ENCODE assay signal across 16 mouse cellular contexts in genomic region chr13:7110572-7110971, GRCm38 (mm10).
DNase-seq lines count a peak whose midpoint lies in the region; ATAC-seq and TF ChIP-seq lines count a peak whose summit lies in the region.
"Had no signal": no experiment of that assay in that cellular context is flagged by ENCODE, and none has a peak within 500 bp of the region (broad histone marks: within the 10 kb centered on the region; RNA-seq: fewer than 3 reads in every experiment).

No protein-coding gene starts in this region.

- H3K9ac ChIP-seq in forebrain, embryonic 15.5 days (replicated peaks) = no peak overlapping the region
- H3K9ac ChIP-seq in forebrain, postnatal 0 days = no peak overlapping the region
- no peak overlapping the region for H3K9ac ChIP-seq in forebrain, embryonic 11.5 days (ENCODE audit: low read length)
- H3K9ac ChIP-seq: embryonic facial prominence, embryonic 12.5 days had no signal

- TF ChIP-seq POLR2A in brain, embryonic 14.5 days (IDR thresholded peaks at IDR 0.05; ENCODE audit: borderline replicate concordance, extremely low read depth, insufficient read depth, insufficient read length, poor library complexity, severe bottlenecking) = no peak

- H3K36me3 ChIP-seq in forebrain, embryonic 15.5 days = no peaks in the 10 kb centered on the region
- no peaks in the 10 kb centered on the region for H3K36me3 ChIP-seq in forebrain, embryonic 10.5 days (replicated peaks)
- H3K36me3 ChIP-seq in forebrain, postnatal 0 days (ENCODE audit: insufficient read depth) = no peaks in the 10 kb centered on the region
- H3K36me3 ChIP-seq in forebrain, embryonic 11.5 days (ENCODE audit: control insufficient read depth, insufficient read depth, low read length) = no peaks in the 10 kb centered on the region
- H3K36me3 ChIP-seq: embryonic facial prominence, embryonic 10.5 days; embryonic facial prominence, embryonic 12.5 days had no signal

- H3K4me2 ChIP-seq in forebrain, embryonic 15.5 days (replicated peaks) = no peak overlapping the region
- no peak overlapping the region for H3K4me2 ChIP-seq in forebrain, postnatal 0 days (ENCODE audit: low read depth)
- no peak overlapping the region for H3K4me2 ChIP-seq in forebrain, embryonic 11.5 days (ENCODE audit: low read depth, low read length, severe bottlenecking)
- H3K4me2 ChIP-seq: embryonic facial prominence, embryonic 12.5 days had no signal

- H3K4me1 ChIP-seq in forebrain, embryonic 15.5 days = no peaks in the 10 kb centered on the region
- no peaks in the 10 kb centered on the region for H3K4me1 ChIP-seq in forebrain, embryonic 10.5 days
- H3K4me1 ChIP-seq in forebrain, postnatal 0 days (ENCODE audit: insufficient read depth) = no peaks in the 10 kb centered on the region
- H3K4me1 ChIP-seq in forebrain, embryonic 11.5 days (replicated peaks; ENCODE audit: control insufficient read depth, insufficient read depth, low read length) = no peaks in the 10 kb centered on the region
- H3K4me1 ChIP-seq: embryonic facial prominence, embryonic 10.5 days; embryonic facial prominence, embryonic 12.5 days had no signal

- no peaks in the 10 kb centered on the region for H3K9me3 ChIP-seq in forebrain, embryonic 15.5 days
- no peaks in the 10 kb centered on the region for H3K9me3 ChIP-seq in forebrain, embryonic 10.5 days
- H3K9me3 ChIP-seq in forebrain, postnatal 0 days (ENCODE audit: low read length) = no peaks in the 10 kb centered on the region
- no peaks in the 10 kb centered on the region for H3K9me3 ChIP-seq in forebrain, embryonic 11.5 days (ENCODE audit: control insufficient read depth, low read length)
- H3K9me3 ChIP-seq: embryonic facial prominence, embryonic 10.5 days; embryonic facial prominence, embryonic 12.5 days had no signal

- 65% methylated on average over 4 of the region's 4 CpGs for WGBS in forebrain, embryonic 15.5 days
- 89% methylated on average over 4 of the region's 4 CpGs for WGBS in forebrain, embryonic 10.5 days
- 66% methylated on average over 4 of the region's 4 CpGs for WGBS in forebrain, postnatal 0 days
- 82% methylated on average over 4 of the region's 4 CpGs for WGBS in forebrain, embryonic 11.5 days

- DNase-seq in forebrain, embryonic 10.5 days (ENCODE audit: extremely low spot score, low spot score) = no peak
- no peak for DNase-seq in forebrain, postnatal 0 days
- DNase-seq in forebrain, embryonic 11.5 days (ENCODE audit: low spot score) = no peak
- peak; percentile 36 for DNase-seq in brain, embryonic 14.5 days (ENCODE audit: low read depth)
- DNase-seq in layer of hippocampus, adult 11-12 months (ENCODE audit: low spot score) = no peak
- DNase-seq: adrenal gland, adult 2 months; adrenal gland, postnatal 10 days; adrenal gland, postnatal 25 days; cerebellum, adult 11-12 months; cerebellum, adult 2 months; cerebellum, adult 9-10 months; cerebellum, postnatal 10 days; cerebellum, postnatal 25 days had no signal

- H3K27ac ChIP-seq in forebrain, embryonic 15.5 days (replicated peaks) = no peak overlapping the region
- H3K27ac ChIP-seq in forebrain, embryonic 10.5 days = no peak overlapping the region
- no peak overlapping the region for H3K27ac ChIP-seq in forebrain, postnatal 0 days (ENCODE audit: low read depth, low read length)
- H3K27ac ChIP-seq in forebrain, embryonic 11.5 days (ENCODE audit: low read depth, low read length) = no peak overlapping the region
- H3K27ac ChIP-seq: embryonic facial prominence, embryonic 10.5 days; embryonic facial prominence, embryonic 12.5 days had no signal

- no peaks in the 10 kb centered on the region for H3K27me3 ChIP-seq in forebrain, embryonic 15.5 days
- H3K27me3 ChIP-seq in forebrain, embryonic 10.5 days (ENCODE audit: poor library complexity, severe bottlenecking) = no peaks in the 10 kb centered on the region
- H3K27me3 ChIP-seq in forebrain, postnatal 0 days (ENCODE audit: insufficient read depth, low read length) = no peaks in the 10 kb centered on the region
- no peaks in the 10 kb centered on the region for H3K27me3 ChIP-seq in forebrain, embryonic 11.5 days (ENCODE audit: control insufficient read depth, insufficient read depth, low read length)
- H3K27me3 ChIP-seq: embryonic facial prominence, embryonic 12.5 days had no signal

- peak; percentile 60; the same call in 1 of the 2 replicates for ATAC-seq in forebrain, embryonic 15.5 days (replicated peaks)
- ATAC-seq in forebrain, postnatal 0 days = peak; percentile 82; the same call in 1 of the 2 replicates
- no peak for ATAC-seq in forebrain, embryonic 11.5 days (replicated peaks; ENCODE audit: low FRiP score)

- no peak for TF ChIP-seq CTCF in forebrain, postnatal 0 days (IDR thresholded peaks at IDR 0.05; ENCODE audit: low read depth)
- TF ChIP-seq CTCF in brain, embryonic 14.5 days (IDR thresholded peaks at IDR 0.05; ENCODE audit: borderline replicate concordance, extremely low read depth, insufficient read depth, insufficient read length) = no peak

- H3K4me3 ChIP-seq in forebrain, embryonic 15.5 days = no peak overlapping the region
- no peak overlapping the region for H3K4me3 ChIP-seq in forebrain, embryonic 10.5 days
- H3K4me3 ChIP-seq in forebrain, postnatal 0 days (ENCODE audit: low read depth, low read length) = no peak overlapping the region
- H3K4me3 ChIP-seq in forebrain, embryonic 11.5 days (ENCODE audit: low read depth, low read length) = no peak overlapping the region
- H3K4me3 ChIP-seq: embryonic facial prominence, embryonic 10.5 days; embryonic facial prominence, embryonic 12.5 days had no signal
